Mouse (Mus musculus): ENCODE data around the gene Rbpms2. TPM values are rescaled to one million over a fixed set of nuclear protein-coding genes. Genes with fewer than 3 reads are reported as not detected.
A peak's percentile ranks its signal among the peaks of the same experiment; 100 is the strongest.

Rbpms2 gene
- total RNA-seq, 1 experiment = 44.7 TPM

DNA sequence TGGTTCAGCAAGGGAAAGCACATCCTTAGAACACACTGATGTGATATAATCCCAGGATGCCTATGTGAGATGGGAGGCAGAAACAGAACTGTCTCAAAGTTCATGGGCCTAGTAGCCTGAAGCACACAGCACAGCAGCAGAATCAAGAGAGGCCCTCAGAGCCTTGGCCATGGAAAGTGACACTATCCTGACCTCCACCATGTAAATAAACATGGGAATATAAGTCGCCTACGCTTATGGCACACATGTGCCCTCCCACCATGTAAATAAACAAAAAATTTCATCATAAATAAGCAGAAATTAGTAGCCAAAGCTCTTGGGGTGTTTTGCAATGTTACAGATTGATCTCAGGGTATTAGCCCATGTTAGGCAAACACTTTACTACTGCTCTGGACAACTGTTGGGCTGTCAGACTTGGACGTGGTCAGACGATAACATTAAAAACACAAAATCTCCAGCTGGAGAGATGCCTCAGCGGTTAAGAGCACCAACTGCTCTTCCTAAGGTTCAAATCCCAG, 17.4 kb upstream of the Rbpms2 start:
- no peak for DNase-seq (ENCODE audit: low read depth, low spot score)
- H3K36me3 ChIP-seq (ENCODE audit: control insufficient read depth, insufficient read depth, low read length, poor library complexity, severe bottlenecking) = no peaks in the 10 kb centered on the region
- peaks cover 0 to 4% of the 10 kb centered on the region in 2 experiments; a peak in 2 of 4 replicates for H3K4me1 ChIP-seq (ENCODE audit: control insufficient read depth in 2 of 2, insufficient read depth in 2 of 2, low read length in 2 of 2, poor library complexity in 1 of 2)
- no peak overlapping the region for H3K4me3 ChIP-seq (ENCODE audit: insufficient read depth in 1 of 2, low read depth in 1 of 2, low read length in 2 of 2, poor library complexity in 1 of 2, severe bottlenecking in 1 of 2)
- TF ChIP-seq CHD2 (IDR thresholded peaks at IDR 0.05; ENCODE audit: low read depth, low read length) = no peak
- H3K9me3 ChIP-seq (ENCODE audit: control insufficient read depth, insufficient read depth, low read depth, low read length) = no peaks in the 10 kb centered on the region
- in situ Hi-C loops (cut with MboI; ENCODE audit: low sequenced_read_pairs in 2 of 2, unreplicated experiment in 2 of 2) = no loop called here
- H3K27ac ChIP-seq (ENCODE audit: insufficient read depth, low read depth, low read length, poor library complexity, severe bottlenecking) = no peak overlapping the region
- no peak overlapping the region for H3K9ac ChIP-seq (ENCODE audit: insufficient read depth, low read depth, low read length, poor library complexity, severe bottlenecking)

DNA sequence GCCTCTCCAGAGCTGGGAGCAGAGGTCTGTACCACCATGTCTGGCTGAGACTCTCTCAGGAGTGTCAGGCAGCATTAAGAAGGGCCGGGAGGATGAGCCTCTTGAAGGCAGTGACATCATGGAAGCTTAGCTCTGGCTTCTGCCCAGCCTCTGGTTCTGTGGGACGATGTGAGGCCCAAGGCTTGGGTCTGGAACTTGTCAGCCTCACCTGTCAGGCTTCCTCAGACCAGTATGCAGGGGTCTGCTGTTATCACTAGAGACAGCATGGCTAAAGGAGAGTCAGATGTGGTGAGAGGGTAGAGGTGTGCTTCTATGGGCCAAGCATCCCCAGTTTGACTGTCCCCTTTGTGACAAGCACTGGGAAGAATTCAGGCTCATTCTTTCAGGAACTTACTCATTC, 16.4 kb upstream of the Rbpms2 start:
- TF ChIP-seq MAFK (IDR thresholded peaks at IDR 0.05; ENCODE audit: insufficient read depth, low read depth, low read length) (no peak), ZNF384 (IDR thresholded peaks at IDR 0.05; ENCODE audit: low read depth, low read length) (no peak), CHD2 (IDR thresholded peaks at IDR 0.05; ENCODE audit: low read depth, low read length) (no peak)
- in situ Hi-C loops (cut with MboI; ENCODE audit: low sequenced_read_pairs in 2 of 2, unreplicated experiment in 2 of 2) = no loop called here
- Histone ChIP-seq H3K9ac (ENCODE audit: insufficient read depth, low read depth, low read length, poor library complexity, severe bottlenecking) (no peak overlapping the region), H3K36me3 (ENCODE audit: control insufficient read depth, insufficient read depth, low read length, poor library complexity, severe bottlenecking) (no peaks in the 10 kb centered on the region), H3K27ac (ENCODE audit: insufficient read depth, low read depth, low read length, poor library complexity, severe bottlenecking) (no peak overlapping the region), H3K9me3 (ENCODE audit: control insufficient read depth, insufficient read depth, low read depth, low read length) (no peaks in the 10 kb centered on the region), H3K4me1 (ENCODE audit: control insufficient read depth in 2 of 2, insufficient read depth in 2 of 2, low read length in 2 of 2, poor library complexity in 1 of 2) (peaks cover 0 to 2% of the 10 kb centered on the region in 2 experiments; a peak in 1 of 4 replicates), H3K4me3 (ENCODE audit: insufficient read depth in 1 of 2, low read depth in 1 of 2, low read length in 2 of 2, poor library complexity in 1 of 2, severe bottlenecking in 1 of 2) (no peak overlapping the region)
- DNase-seq (ENCODE audit: low read depth, low spot score) = no peak

- H3K4me3 ChIP-seq (ENCODE audit: insufficient read depth in 1 of 2, low read depth in 1 of 2, low read length in 2 of 2, poor library complexity in 1 of 2, severe bottlenecking in 1 of 2) = no peak overlapping the region
Measured at GRCm38 (mm10) chr9:65619311-65619710, 10.1 kb upstream of the Rbpms2 start.

GRCm38 (mm10) chr9:65621196-65621595, 8.3 kb upstream of the Rbpms2 start:
- Histone ChIP-seq H3K27ac (ENCODE audit: insufficient read depth, low read depth, low read length, poor library complexity, severe bottlenecking) (no peak overlapping the region), H3K9ac (ENCODE audit: insufficient read depth, low read depth, low read length, poor library complexity, severe bottlenecking) (no peak overlapping the region), H3K36me3 (ENCODE audit: control insufficient read depth, insufficient read depth, low read length, poor library complexity, severe bottlenecking) (no peaks in the 10 kb centered on the region), H3K4me3 (ENCODE audit: insufficient read depth in 1 of 2, low read depth in 1 of 2, low read length in 2 of 2, poor library complexity in 1 of 2, severe bottlenecking in 1 of 2) (no peak overlapping the region), H3K9me3 (ENCODE audit: control insufficient read depth, insufficient read depth, low read depth, low read length) (no peaks in the 10 kb centered on the region), H3K4me1 (ENCODE audit: control insufficient read depth in 2 of 2, insufficient read depth in 2 of 2, low read length in 2 of 2, poor library complexity in 1 of 2) (peaks cover 10 to 20% of the 10 kb centered on the region in 2 experiments)
- no peak for TF ChIP-seq MAFK (IDR thresholded peaks at IDR 0.05; ENCODE audit: insufficient read depth, low read depth, low read length)
- no peak for TF ChIP-seq CHD2 (IDR thresholded peaks at IDR 0.05; ENCODE audit: low read depth, low read length)
- no peak for TF ChIP-seq HCFC1 (IDR thresholded peaks at IDR 0.05; ENCODE audit: borderline replicate concordance, insufficient read depth, low read length)
- TF ChIP-seq ZNF384 (IDR thresholded peaks at IDR 0.05; ENCODE audit: low read depth, low read length) = no peak
- TF ChIP-seq ZC3H11A (IDR thresholded peaks at IDR 0.05; ENCODE audit: borderline replicate concordance, low read depth, low read length) = no peak
- DNase-seq (ENCODE audit: low read depth, low spot score) = no peak
- in situ Hi-C loops (cut with MboI; ENCODE audit: low sequenced_read_pairs in 2 of 2, unreplicated experiment in 2 of 2) = no loop called here

More at GRCm38 (mm10) chr9:65619311-65619710, 10.1 kb upstream of the Rbpms2 start:
- DNase-seq (ENCODE audit: low read depth, low spot score) = no peak
- peak overlapping the region; percentile 59 for H3K27ac ChIP-seq (ENCODE audit: insufficient read depth, low read depth, low read length, poor library complexity, severe bottlenecking)
- no peak for TF ChIP-seq CHD2 (IDR thresholded peaks at IDR 0.05; ENCODE audit: low read depth, low read length)
- TF ChIP-seq MAFK (IDR thresholded peaks at IDR 0.05; ENCODE audit: insufficient read depth, low read depth, low read length) = no peak
- TF ChIP-seq HCFC1 (IDR thresholded peaks at IDR 0.05; ENCODE audit: borderline replicate concordance, insufficient read depth, low read length) = no peak
- no peak for TF ChIP-seq ZC3H11A (IDR thresholded peaks at IDR 0.05; ENCODE audit: borderline replicate concordance, low read depth, low read length)
- TF ChIP-seq ZNF384 (IDR thresholded peaks at IDR 0.05; ENCODE audit: low read depth, low read length) = no peak
- H3K36me3 ChIP-seq (ENCODE audit: control insufficient read depth, insufficient read depth, low read length, poor library complexity, severe bottlenecking) = no peaks in the 10 kb centered on the region
- in situ Hi-C loops (cut with MboI; ENCODE audit: low sequenced_read_pairs in 2 of 2, unreplicated experiment in 2 of 2) = no loop called here
- no peaks in the 10 kb centered on the region for H3K9me3 ChIP-seq (ENCODE audit: control insufficient read depth, insufficient read depth, low read depth, low read length)
- peaks cover 8 to 13% of the 10 kb centered on the region in 2 experiments; a peak in 3 of 4 replicates for H3K4me1 ChIP-seq (ENCODE audit: control insufficient read depth in 2 of 2, insufficient read depth in 2 of 2, low read length in 2 of 2, poor library complexity in 1 of 2)
- no peak overlapping the region for H3K9ac ChIP-seq (ENCODE audit: insufficient read depth, low read depth, low read length, poor library complexity, severe bottlenecking)

GRCm38 (mm10) chr9:65621666-65622065, 7.8 kb upstream of the Rbpms2 start:
- peaks cover 10 to 21% of the 10 kb centered on the region in 2 experiments for H3K4me1 ChIP-seq (ENCODE audit: control insufficient read depth in 2 of 2, insufficient read depth in 2 of 2, low read length in 2 of 2, poor library complexity in 1 of 2)
- TF ChIP-seq ZNF384 (IDR thresholded peaks at IDR 0.05; ENCODE audit: low read depth, low read length) = no peak
- no peak for TF ChIP-seq CHD2 (IDR thresholded peaks at IDR 0.05; ENCODE audit: low read depth, low read length)
- TF ChIP-seq MAFK (IDR thresholded peaks at IDR 0.05; ENCODE audit: insufficient read depth, low read depth, low read length) = no peak
- no peak for TF ChIP-seq HCFC1 (IDR thresholded peaks at IDR 0.05; ENCODE audit: borderline replicate concordance, insufficient read depth, low read length)
- TF ChIP-seq ZC3H11A (IDR thresholded peaks at IDR 0.05; ENCODE audit: borderline replicate concordance, low read depth, low read length) = no peak
- no peaks in the 10 kb centered on the region for H3K9me3 ChIP-seq (ENCODE audit: control insufficient read depth, insufficient read depth, low read depth, low read length)
- no peak for DNase-seq (ENCODE audit: low read depth, low spot score)
- H3K4me3 ChIP-seq (ENCODE audit: insufficient read depth in 1 of 2, low read depth in 1 of 2, low read length in 2 of 2, poor library complexity in 1 of 2, severe bottlenecking in 1 of 2) = no peak overlapping the region
- H3K9ac ChIP-seq (ENCODE audit: insufficient read depth, low read depth, low read length, poor library complexity, severe bottlenecking) = no peak overlapping the region
- no peak overlapping the region for H3K27ac ChIP-seq (ENCODE audit: insufficient read depth, low read depth, low read length, poor library complexity, severe bottlenecking)
- H3K36me3 ChIP-seq (ENCODE audit: control insufficient read depth, insufficient read depth, low read length, poor library complexity, severe bottlenecking) = no peaks in the 10 kb centered on the region
- in situ Hi-C loops (cut with MboI; ENCODE audit: low sequenced_read_pairs in 2 of 2, unreplicated experiment in 2 of 2) = no loop called here

All from ES-E14 (cell line).